Mouse (Mus musculus): ENCODE results near the gene Man2b2. TPM values are rescaled to one million over a fixed set of nuclear protein-coding genes. Genes with fewer than 3 reads are reported as not detected.

Man2b2 gene
- total and polyA plus RNA-seq, 2 experiments from 2014 or later: 15.6 to 26.2 TPM

GRCm38 (mm10) chr5:36757033-36757432, 73.4 kb downstream of the Man2b2 start:
- H3K9ac ChIP-seq (replicated peaks; ENCODE audit: low read length, poor library complexity, severe bottlenecking): no peak overlapping the region
- no peak overlapping the region for H3K4me2 ChIP-seq (ENCODE audit: low read depth, low read length, poor library complexity, severe bottlenecking)
- no peaks in the 10 kb centered on the region for H3K27me3 ChIP-seq (ENCODE audit: insufficient read depth, low read length)
- no peaks in the 10 kb centered on the region for H3K4me1 ChIP-seq (ENCODE audit: insufficient read depth, low read length)
- H3K36me3 ChIP-seq (ENCODE audit: insufficient read depth, low read length): no peaks in the 10 kb centered on the region
- DNase-seq (ENCODE audit: low spot score): no peak
- H3K27ac ChIP-seq (ENCODE audit: low read depth, low read length): no peak overlapping the region
- no peaks in the 10 kb centered on the region for H3K9me3 ChIP-seq (ENCODE audit: low read length)
- WGBS: 68% methylated on average over 5 of the region's 5 CpGs
- peak; percentile 51 for TF ChIP-seq CTCF (IDR thresholded peaks at IDR 0.05)
- ATAC-seq (ENCODE audit: low FRiP score): no peak
- H3K4me3 ChIP-seq (ENCODE audit: low read depth, low read length): no peak overlapping the region

Other genes with a start within 250 kb of the Man2b2 start
- gene Tbc1d14, start 237.4 kb downstream of the Man2b2 start, total RNA-seq (2014; rRNA removed): 29.3 and 30.5 TPM in 2 replicates
- gene Tbc1d14, start 237.4 kb downstream of the Man2b2 start, polyA plus RNA-seq (2015; fragmentation: Nextera tagmentation; extraction: Ambion mirVana): 51.0 and 53.3 TPM in 2 replicates
- gene D5Ertd579e, start 134.6 kb downstream of the Man2b2 start, total RNA-seq (2014; rRNA removed): 71.1 and 93.4 TPM in 2 replicates
- 29.2 and 34.2 TPM in 2 replicates for gene D5Ertd579e, start 134.6 kb downstream of the Man2b2 start, polyA plus RNA-seq (2015; fragmentation: Nextera tagmentation; extraction: Ambion mirVana)
- 21.5 and 39.8 TPM in 2 replicates for gene Bloc1s4, start 82.0 kb downstream of the Man2b2 start, total RNA-seq (2014; rRNA removed)
- 30.1 and 30.2 TPM in 2 replicates for gene Bloc1s4, start 82.0 kb downstream of the Man2b2 start, polyA plus RNA-seq (2015; fragmentation: Nextera tagmentation; extraction: Ambion mirVana)
- 288 and 318 TPM in 2 replicates for gene Mrfap1, start 33.9 kb downstream of the Man2b2 start, total RNA-seq (2014; rRNA removed)
- gene Mrfap1, start 33.9 kb downstream of the Man2b2 start, polyA plus RNA-seq (2015; fragmentation: Nextera tagmentation; extraction: Ambion mirVana): 425 and 441 TPM in 2 replicates
- gene Ppp2r2c, start 37.9 kb upstream of the Man2b2 start, total RNA-seq (2014; rRNA removed): 205 and 231 TPM in 2 replicates
- gene Ppp2r2c, start 37.9 kb upstream of the Man2b2 start, polyA plus RNA-seq (2015; fragmentation: Nextera tagmentation; extraction: Ambion mirVana): 89.0 and 91.8 TPM in 2 replicates
- 11.3 and 14.0 TPM in 2 replicates for gene Wfs1, start 158.6 kb upstream of the Man2b2 start, total RNA-seq (2014; rRNA removed)
- 11.9 and 12.8 TPM in 2 replicates for gene Wfs1, start 158.6 kb upstream of the Man2b2 start, polyA plus RNA-seq (2015; fragmentation: Nextera tagmentation; extraction: Ambion mirVana)